Mouse (Mus musculus): ENCODE results near the gene Igsf11.

DNA sequence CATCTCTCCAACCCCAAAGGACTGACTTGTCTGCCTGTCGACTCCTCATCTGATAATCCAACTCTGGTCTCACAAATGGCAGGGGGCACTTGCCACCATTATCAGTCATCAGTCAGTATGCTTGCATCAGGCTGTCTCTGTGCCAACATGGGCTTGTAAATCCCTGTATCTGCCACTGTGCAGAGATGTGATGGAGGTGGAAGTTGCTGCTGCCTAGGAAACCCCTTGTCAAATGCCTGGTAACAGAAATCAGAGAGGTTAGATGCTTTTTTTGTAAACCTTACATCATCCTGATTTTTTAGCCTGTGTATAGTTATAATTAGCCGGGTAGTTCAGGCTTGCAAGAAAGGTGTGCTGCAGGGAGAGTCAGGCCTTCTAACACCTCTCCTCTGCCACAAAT is 69.4 kb downstream of the Igsf11 start:
- TF ChIP-seq CTCF (IDR thresholded peaks at IDR 0.05; ENCODE audit: low read depth) (no peak), EP300 (IDR thresholded peaks at IDR 0.05; ENCODE audit: low read depth) (no peak)
